Mouse (Mus musculus): ENCODE results near the gene Cdk14.

GRCm38 (mm10) chr5:5056102-5056883 is 363.8 kb downstream of the Cdk14 start:
- TF ChIP-seq POLR2A (IDR thresholded peaks at IDR 0.05; ENCODE audit: insufficient read length, low read depth) (no peak), MAX (IDR thresholded peaks at IDR 0.05; ENCODE audit: low read depth) (no peak)
